Mouse (Mus musculus) bone marrow macrophage, adult 2 months (primary cell): Measurements from ENCODE around the gene Serpinb6a.

Experiments used
- CTCF ChIP-seq: IDR thresholded peaks from 2 replicates; pipeline ENCODE4 v1.5.1; 2012; ENCODE audit warnings: low read depth, mild to moderate bottlenecking, low read length, moderate library complexity
- POLR2A ChIP-seq: IDR thresholded peaks from 2 replicates; pipeline ENCODE4 v1.6.1; 2012; ENCODE audit warnings: mild to moderate bottlenecking, low read depth, low read length, borderline replicate concordance

DNA sequence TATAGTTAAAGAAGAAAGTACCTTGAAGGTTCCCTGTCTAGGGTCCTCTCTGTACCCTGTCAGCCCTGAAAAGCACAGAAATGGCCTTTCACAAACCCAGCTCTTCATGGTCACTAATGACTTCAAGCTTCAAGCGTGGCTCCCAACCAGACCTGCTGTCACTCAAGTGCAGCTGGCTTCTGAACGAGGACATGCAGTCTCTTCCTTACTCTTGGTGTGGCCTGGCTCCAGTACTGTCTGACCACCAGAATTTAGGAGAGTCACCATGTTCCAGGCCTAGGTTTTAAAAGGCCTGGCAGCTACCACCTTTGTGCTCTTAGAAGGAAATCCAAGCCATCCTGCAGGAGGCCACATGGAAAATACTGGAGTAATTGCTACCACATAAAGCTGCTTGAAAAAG is 72.3 kb downstream of the Serpinb6a start:
- TF ChIP-seq CTCF (no peak), POLR2A (no peak)
